Mouse (Mus musculus): ENCODE results near the gene Vti1b. TPM values are rescaled to one million over a fixed set of nuclear protein-coding genes. Genes with fewer than 3 reads are reported as not detected.
"Not testable (repeated sequence)": the region's sequence is repeated elsewhere in the genome, so short reads cannot be mapped to it uniquely, and the experiment has no call there.

The Vti1b gene
- total RNA-seq (2021): 100 to 1,000 TPM; 186 to 187 TPM

DNA sequence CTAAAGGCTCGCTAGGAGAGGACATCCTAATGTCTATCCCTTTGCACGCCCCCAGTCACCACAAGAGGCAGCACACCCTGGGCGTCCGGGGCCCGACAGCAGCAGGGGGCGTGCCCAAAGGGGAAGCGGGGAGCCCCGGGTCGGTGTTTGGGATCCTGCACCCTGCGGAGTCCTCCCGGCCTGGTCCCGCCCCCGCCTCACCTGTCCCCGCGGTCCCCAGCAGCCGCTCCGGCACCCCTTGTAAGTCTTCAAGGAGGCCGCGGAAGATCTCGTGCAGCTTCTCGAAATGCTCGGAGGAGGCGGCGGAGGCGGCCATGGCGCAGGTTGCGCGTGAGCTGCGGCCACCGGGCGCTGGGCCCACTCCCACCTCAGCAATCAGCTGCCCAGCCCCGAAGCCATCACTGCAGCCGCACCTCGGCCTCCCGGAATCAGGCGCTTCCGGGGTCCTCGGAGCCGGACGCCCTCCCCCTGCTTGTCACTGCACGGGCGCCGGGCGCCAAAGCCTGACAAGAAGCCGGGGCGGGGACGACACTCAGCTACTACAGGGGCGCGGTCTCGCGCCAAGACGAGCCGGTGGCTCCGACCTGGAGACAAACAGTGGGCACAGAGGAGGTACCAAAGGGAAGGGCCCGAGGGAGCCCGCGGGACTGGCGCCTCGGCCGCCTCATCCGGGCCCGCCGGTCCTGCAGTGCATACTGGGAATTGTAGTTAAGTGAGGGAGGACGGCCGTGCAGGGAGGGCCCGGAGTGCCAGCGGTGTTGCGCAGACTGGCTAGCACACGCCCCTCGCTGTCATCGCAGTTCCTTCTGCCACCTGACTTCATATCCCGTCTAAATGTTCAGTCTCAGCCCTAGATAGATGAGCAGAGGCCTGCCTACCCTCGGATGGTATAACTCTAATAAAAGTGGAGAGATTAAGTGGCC lies at the start of gene Vti1b:
Gene Vti1b (minus strand): TSS at position 649 of the 923 bp plus-strand sequence.
- intact Hi-C loops (cut with DNase I): no loop called here
- peak; percentile 86 to 93 for DNase-seq (ENCODE audit: extremely low spot score in 1 of 2, low spot score in 2 of 2)

DNA sequence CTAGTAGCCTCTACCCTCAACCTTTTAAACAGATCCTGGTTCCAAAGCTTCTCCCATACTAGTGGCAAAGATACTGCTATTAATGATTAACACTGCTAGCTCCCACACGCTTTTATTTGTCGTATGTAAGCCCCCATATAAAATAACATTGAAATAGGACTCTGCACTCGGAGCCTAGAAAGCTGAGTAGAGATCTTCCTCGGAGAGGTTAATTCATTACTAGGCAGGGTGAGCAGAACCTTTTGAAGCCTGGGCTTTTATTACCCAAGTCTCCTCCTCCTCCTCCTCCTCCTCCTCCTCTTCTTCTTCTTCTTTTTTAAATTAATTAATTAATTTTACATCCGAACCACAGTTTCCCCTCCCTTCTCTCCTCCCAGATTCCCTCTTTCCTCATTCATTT lies 45.0 kb upstream of the Vti1b start:
- DNase-seq (ENCODE audit: extremely low spot score in 1 of 2, low spot score in 2 of 2): no peak
- intact Hi-C loops (cut with DNase I): no loop called here

DNA sequence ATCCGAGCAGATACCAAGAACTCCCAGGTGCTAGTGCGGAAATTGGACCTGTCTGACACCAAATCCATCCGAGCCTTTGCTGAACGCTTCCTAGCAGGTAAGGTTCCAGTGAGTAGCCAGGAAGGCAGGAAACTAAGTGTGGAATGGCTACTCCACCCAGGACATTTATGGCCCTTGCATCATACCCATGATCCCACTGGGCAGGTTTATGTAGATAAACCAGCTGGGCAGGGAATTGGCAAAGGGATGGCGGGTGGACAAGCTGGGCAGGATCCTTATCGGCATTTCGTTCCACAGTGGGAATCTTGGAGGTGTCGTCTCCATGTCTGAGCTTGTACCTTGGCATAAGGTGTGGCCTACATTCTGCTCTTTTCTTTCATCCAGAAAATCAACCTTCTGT lies 39.0 kb upstream of the Vti1b start:
- intact Hi-C loops (cut with DNase I): no loop called here
- DNase-seq (ENCODE audit: extremely low spot score in 1 of 2, low spot score in 2 of 2): no peak

DNA sequence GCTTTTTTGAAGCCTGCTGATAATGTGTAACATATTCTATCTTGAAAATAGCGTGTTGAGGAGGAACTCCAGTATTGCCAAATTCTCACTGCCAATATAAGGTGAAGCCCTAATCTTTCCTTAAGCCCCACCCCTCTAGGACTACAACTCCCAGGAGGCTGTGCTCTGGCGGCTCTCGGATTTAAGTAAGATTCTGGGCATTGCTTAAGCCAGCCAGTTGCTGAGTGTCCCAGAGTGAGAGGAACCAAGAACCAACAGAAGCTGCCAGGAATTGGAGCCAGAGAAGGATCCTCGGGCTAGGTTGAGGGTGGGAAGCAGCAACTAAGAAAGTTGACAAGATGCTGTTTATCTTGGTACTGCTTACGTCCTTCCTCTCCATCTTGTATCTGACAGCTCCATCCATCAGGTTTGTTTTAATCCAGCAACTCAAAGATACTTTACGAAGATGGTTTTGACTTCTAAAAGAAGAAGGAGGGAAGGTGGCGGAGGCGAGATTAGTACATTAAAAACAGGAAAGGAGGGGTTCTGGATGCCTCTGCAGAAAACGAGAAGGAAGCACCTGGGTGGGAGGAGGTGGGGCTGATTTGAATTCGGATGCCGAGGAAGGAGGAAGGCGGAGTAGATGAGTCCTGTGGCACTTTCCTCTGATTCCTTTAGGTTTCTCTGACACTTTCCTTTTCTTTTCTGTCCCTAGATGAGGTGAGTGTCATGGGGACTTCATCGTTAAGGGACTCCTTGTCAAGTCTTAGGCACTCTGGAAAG lies 36.4 kb upstream of the Vti1b start, which contains the start of gene Rdh12:
Gene Rdh12 (plus strand): TSS at position 212 of the 762 bp plus-strand sequence.
- DNase-seq (ENCODE audit: extremely low spot score in 1 of 2, low spot score in 2 of 2): peak in 1 of 2 experiments; percentile 31
- intact Hi-C loops (cut with DNase I): no loop called here

DNA sequence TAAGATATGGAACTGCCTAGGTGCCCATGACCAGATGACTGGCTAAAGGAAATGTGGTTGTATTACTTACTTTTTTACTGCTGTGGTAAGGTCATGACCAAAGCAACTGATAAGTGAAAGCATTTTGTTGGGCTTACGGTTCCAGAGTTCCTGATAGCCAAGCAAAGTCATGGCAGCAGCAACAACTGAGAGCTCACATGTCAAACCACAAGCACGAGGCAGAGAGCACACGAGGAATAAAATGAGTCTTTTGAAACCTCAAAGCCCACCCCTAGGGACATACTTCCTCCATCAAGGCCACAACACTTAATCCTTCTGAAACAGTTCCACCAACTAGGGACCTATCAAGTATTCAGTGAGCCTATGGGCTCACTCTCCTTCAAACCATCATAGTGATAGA lies 29.4 kb upstream of the Vti1b start:
- intact Hi-C loops (cut with DNase I): no loop called here

DNA sequence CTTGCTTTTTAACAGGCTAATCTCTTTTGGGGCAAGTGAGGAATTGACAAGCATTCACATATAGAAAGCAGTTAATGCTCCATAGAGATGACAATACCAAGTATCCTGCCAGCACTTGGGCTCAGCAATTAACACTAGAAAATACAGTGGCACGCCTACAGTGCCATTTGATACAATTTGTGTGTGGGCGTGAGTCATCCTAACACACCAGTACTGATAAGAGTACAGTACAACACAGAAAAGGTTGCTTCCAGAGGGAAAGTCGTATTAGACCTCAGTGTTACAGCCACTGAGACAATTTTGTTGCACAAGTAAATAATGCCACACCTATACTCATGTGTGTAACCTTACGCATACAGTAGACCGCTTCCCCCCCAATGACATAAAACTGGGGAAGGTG lies 24.6 kb upstream of the Vti1b start:
- intact Hi-C loops (cut with DNase I): no loop called here
- DNase-seq (ENCODE audit: extremely low spot score in 1 of 2, low spot score in 2 of 2): no peak

More for the DNA sequence above, 29.4 kb upstream of the Vti1b start:
- DNase-seq (ENCODE audit: extremely low spot score in 1 of 2, low spot score in 2 of 2): no peak

DNA sequence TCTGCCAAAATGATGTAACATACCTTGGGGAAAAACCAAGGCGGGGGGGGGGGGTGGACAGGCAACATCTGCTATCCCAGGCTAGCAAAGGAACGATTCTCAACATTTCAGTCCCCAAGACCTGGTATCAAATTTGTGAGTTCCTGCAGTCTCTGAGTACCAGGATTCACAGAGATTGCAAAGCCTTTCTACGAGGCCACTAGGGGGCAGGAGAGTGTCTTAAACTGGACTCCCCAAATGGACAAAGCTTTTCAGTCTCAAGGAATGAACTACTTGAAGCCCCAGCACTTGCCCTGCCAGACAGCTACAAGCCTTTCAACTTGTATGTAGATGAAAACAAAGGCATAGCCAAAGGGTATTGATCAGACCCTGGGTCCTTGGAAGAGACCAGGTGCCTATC lies 21.0 kb upstream of the Vti1b start:
- intact Hi-C loops (cut with DNase I): no loop called here
- peak; percentile 44 to 72 for DNase-seq (ENCODE audit: extremely low spot score in 1 of 2, low spot score in 2 of 2)

DNA sequence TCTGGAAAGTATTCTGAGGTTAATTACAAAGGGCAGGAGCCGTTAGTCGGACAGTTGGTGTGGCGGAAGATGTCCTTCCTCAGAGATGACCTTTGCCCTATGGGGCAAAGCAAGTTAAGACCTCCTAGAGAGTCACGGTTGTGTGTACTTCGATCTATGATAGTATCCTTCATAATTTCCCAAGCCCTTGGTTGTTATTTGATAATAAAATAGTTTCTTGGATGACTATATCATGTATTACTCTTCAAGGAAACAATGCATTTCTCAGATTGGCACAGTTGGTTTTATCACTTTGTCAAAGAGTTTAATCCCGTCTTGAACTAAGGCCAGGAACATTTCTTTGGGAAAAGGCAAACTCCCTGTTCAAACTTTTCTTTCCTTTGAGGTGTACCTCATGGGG lies 19.7 kb upstream of the Vti1b start, which contains the start of gene Rdh11:
Gene Rdh11 (minus strand): TSS at position 101 of the 400 bp plus-strand sequence.
- intact Hi-C loops (cut with DNase I): no loop called here
- no peak for DNase-seq (ENCODE audit: extremely low spot score in 1 of 2, low spot score in 2 of 2)

DNA sequence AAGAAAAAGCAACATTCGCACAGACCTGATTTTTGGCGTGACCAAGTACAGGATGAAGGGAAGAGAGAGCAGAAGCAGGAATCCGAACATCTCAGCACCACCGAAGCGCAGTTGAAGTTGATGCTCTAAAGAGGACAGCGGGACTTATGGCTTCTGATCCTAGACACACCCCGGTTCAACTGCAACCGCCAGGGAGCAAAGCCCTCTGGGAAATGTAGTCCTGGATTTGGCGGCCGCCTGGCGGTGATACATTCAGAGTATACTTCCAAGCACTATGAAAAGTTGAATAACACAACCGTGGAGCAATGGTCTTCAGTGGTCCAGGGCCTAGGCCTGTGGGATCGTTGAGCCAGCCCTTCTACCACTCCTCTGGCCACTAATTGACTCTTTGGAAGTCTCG lies 19.2 kb upstream of the Vti1b start:
- intact Hi-C loops (cut with DNase I): no loop called here
- DNase-seq (ENCODE audit: extremely low spot score in 1 of 2, low spot score in 2 of 2): peak; percentile 67 to 82

DNA sequence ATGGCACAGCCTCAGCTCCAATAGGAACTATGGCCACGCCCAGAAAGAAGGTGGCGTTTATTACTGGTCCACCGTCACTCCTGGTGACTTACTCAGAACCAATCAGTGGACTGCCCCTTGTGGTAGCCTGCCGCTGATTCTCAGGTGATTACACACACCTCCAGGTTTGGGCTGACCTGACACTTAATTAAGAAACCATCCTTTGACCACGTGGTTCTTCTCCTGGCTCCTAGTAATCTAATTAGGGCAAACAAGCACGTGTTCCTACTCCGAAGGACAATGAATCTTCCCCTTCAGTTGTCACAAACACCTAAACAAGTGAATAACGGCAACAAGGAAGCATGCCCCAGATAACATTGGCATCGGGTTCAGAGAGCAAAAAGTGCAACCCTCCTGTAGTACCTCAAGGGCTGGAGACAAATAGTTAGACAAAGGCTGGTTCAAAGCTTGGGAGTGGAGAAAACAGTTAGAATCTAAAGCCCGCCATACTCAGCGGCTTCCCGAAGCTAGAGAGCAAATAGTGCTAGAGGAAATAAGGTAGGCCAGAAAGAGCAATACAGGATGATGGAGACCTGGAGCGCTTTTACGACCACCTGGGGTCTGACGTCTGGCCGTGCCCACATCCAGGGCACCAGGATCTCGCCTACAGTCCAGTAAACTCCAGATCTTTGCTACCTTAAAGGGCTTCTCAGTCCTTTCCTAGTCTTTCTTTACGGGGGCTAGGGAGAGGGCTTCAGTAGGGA lies 18.6 kb upstream of the Vti1b start:
- DNase-seq (ENCODE audit: extremely low spot score in 1 of 2, low spot score in 2 of 2): peak; percentile 66 to 75
- intact Hi-C loops (cut with DNase I): no loop called here

DNA sequence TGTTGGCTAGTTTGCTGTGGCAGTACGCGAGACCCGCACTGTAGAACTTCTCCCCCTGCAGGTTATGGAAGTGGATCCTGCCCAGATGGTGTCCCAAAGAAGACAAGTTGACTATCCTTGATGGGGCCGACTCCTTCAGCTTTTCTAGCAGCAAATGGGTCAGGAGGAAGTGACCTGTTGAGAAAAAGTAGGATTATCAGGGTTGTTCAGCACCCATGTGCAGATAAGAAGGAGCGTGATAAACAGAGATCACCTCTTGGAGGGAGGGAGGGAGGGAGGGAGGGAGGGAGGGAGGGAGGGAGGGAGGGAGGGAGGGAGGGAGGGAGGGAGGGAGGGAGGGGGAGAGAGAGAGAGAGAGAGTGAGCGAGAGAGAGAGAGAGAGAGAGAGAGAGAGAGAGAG lies 12.7 kb upstream of the Vti1b start:
- DNase-seq (ENCODE audit: extremely low spot score in 1 of 2, low spot score in 2 of 2); intact Hi-C loops (cut with DNase I): not testable (repeated sequence)

DNA sequence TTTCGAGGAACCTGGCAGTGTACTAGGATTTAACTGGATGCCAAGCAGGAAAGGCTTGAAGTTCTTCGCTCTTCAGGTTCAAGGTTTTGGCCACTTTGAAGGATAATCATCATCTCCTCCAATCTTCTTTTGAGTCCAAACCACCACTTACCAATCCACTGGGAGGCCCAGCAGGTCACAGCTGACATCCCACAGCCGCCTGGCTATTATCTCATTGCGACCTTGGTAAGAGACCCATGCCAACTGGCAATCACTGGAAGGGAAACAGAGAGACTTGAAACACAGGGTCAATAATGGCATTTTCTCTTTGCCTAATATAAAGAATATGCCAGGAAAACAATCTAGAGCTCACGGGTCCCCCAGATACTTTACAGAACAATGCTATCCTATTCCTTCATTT lies 3.5 kb upstream of the Vti1b start:
- no peak for DNase-seq (ENCODE audit: extremely low spot score in 1 of 2, low spot score in 2 of 2)
- intact Hi-C loops (cut with DNase I): no loop called here

DNA sequence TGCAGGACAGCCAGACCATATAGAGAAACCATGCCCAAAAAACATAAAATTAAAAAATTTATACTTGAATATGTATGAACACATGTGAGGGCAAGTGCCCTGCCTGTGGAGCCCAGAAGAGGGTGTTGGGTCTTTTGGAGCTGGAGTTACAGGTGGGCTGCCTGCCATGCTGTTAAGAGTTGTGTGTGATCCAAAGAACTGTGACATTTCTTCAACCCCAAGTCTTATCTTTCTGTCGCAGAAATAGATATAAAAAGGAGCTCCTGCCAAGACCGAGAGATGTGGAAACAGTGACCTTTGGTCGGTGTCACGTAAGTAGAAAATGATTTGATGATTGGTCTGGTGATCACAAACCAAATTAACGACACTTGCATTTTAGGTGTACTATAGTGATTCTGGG lies 1.3 kb upstream of the Vti1b start:
- intact Hi-C loops (cut with DNase I): no loop called here
- DNase-seq (ENCODE audit: extremely low spot score in 1 of 2, low spot score in 2 of 2): peak in 1 of 2 experiments; percentile 31

DNA sequence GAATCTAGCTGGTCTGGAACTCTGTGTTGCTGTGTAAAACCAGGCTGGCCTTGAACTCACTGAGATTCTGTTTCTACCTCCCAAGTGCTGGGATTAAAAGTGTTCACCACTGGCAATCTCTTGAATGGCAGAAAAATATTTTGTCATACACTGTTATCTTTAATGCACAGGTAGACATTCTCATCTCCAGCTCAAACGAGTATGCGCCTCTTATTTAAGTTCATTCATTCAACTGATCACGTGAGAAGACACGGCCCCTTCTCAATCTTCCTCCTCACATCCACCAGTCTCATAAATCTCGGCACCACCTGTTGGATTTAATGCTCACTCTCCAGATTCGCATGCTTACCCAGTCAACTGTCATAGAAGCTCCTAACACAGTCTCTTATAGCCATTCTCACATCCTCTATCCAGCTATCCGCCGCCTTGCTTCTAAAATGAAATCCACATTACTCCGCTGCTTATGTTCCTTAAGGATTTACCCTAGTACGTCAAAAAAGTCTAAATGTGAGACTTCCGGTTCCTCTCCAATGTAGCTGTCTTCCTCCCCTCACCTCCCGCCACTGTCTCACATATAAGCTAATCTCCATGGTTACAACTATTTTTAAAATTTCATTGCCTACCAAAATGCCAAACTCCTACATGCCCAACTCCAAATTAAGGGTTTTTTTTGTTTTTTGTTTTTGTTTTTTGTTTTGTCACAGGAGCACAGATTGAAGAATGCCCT lies 1.0 kb downstream of the Vti1b start:
- DNase-seq (ENCODE audit: extremely low spot score in 1 of 2, low spot score in 2 of 2): no peak
- intact Hi-C loops (cut with DNase I): no loop called here

DNA sequence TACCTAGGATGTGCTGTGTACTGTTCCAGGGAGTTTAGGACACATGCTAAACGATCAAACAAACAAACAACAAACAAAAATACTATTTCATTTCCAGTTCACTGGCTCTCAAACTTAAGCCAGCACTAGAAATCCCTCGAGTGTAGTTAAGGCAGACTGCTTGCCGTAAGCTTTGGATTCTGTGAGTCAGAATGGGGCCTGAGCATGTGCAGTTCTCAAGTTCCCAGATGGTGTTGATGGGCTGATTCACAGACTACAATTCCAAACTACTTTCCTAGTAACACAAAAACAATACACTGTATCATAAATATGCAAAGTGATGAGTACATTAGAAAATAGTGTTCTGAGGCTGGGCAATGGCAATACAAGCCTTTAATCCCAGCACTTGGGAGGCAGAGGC lies 2.0 kb downstream of the Vti1b start:
- intact Hi-C loops (cut with DNase I): no loop called here
- DNase-seq (ENCODE audit: extremely low spot score in 1 of 2, low spot score in 2 of 2): no peak

DNA sequence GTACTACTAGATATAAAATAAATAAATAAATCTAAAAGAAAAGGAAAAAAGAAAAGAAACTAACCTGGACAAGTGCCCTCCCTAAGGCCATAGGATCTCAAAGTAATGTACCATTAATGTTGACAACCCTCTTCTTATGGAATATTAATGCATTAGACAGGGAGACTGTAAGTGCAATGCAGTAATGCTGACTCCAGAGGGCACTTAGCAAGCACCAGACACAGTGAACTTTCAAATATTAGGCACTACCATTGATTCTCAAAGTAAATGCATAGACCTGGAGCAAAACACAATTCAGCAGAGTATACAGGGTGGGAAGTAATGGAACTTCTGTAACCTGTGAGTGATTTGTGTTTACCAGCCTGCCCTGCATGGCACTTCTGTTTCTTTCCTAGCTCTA lies 3.3 kb downstream of the Vti1b start:
- intact Hi-C loops (cut with DNase I): no loop called here
- no peak for DNase-seq (ENCODE audit: extremely low spot score in 1 of 2, low spot score in 2 of 2)

DNA sequence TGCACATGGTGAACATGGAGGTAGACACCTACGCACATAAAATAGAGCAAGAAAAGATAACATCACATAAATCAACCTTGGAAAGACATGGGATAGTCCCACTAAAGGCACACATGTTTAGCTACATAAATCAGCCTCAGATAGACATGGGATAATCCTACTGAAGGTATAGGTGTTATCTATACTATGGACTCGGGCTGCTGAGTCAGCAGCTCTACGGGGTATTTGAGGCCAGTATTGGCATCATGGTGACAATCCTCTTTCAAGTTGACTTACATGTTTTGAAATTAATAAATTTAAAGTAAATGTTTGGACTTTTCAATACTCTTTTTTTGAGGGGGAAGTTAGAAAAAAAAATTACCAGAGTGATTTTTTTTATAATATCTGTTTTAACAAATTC lies 9.6 kb downstream of the Vti1b start:
- intact Hi-C loops (cut with DNase I): loop anchor here (5.0 kb wide), 2 partner anchors 99 to 114 kb away; no protein-coding TSS in a partner anchor
- DNase-seq (ENCODE audit: extremely low spot score in 1 of 2, low spot score in 2 of 2): no peak

DNA sequence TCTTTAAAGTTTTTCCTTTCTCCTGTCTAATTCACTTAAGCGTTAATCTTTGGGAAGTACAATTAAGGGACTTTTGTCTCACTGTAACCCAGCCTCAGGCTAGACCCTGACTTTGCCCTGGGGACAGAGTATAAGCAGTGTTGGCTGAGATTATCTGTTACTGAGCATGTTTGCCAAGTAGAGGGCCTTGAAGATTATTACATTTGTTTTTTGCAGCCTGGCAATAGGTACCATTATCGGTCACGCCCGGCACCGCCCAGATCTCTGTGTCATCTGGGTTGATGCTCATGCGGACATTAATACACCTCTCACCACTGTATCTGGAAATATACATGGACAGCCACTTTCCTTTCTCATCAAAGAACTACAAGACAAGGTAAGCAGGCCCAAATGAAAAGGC lies 22.8 kb downstream of the Vti1b start:
- DNase-seq (ENCODE audit: extremely low spot score in 1 of 2, low spot score in 2 of 2): no peak
- intact Hi-C loops (cut with DNase I): no loop called here
